Mouse (Mus musculus): ENCODE data around the gene Cirbp.

- TF ChIP-seq CTCF (conservative IDR thresholded peaks at IDR 0.05; ENCODE audit: low read length), result no peak
- no peak for TF ChIP-seq NANOG (IDR thresholded peaks at IDR 0.05; ENCODE audit: borderline replicate concordance, low read length)
- no peak for TF ChIP-seq POU5F1 (IDR thresholded peaks at IDR 0.05; ENCODE audit: borderline replicate concordance, low read length)
Measured at GRCm38 (mm10) chr10:80156752-80157053, 9.1 kb upstream of the Cirbp start.

Data from E14TG2a.4 (cell line).